9 mouse cellular contexts compared by ENCODE assay signal in genomic region chr13:112116101-112116726, GRCm38 (mm10).
A peak's percentile ranks its signal among the peaks of the same experiment; 100 is the strongest.
DNase-seq lines count a peak whose midpoint lies in the region; ATAC-seq lines count a peak whose summit lies in the region.
"Had no signal": no experiment of that assay in that cellular context is flagged by ENCODE, and none has a peak within 500 bp of the region (broad histone marks: within the 10 kb centered on the region; RNA-seq: fewer than 3 reads in every experiment).

No protein-coding gene starts in this region.

- H3K36me3 ChIP-seq in hindbrain, embryonic 16.5 days (ENCODE audit: control insufficient read depth, insufficient read depth, low read length): no peaks in the 10 kb centered on the region
- no peaks in the 10 kb centered on the region for H3K36me3 ChIP-seq in hindbrain, embryonic 11.5 days (ENCODE audit: control insufficient read depth, insufficient read depth, low read length)
- H3K36me3 ChIP-seq in limb, embryonic 12.5 days: no peaks in the 10 kb centered on the region
- H3K36me3 ChIP-seq: embryonic facial prominence, embryonic 12.5 days had no signal

- H3K4me2 ChIP-seq in hindbrain, embryonic 16.5 days (ENCODE audit: low read length): no peak overlapping the region
- no peak overlapping the region for H3K4me2 ChIP-seq in hindbrain, embryonic 11.5 days (replicated peaks; ENCODE audit: low read depth, low read length)
- no peak overlapping the region for H3K4me2 ChIP-seq in limb, embryonic 12.5 days
- H3K4me2 ChIP-seq: embryonic facial prominence, embryonic 12.5 days had no signal

- H3K9me3 ChIP-seq in hindbrain, embryonic 16.5 days (ENCODE audit: control insufficient read depth, low read length): no peaks in the 10 kb centered on the region
- no peaks in the 10 kb centered on the region for H3K9me3 ChIP-seq in hindbrain, embryonic 11.5 days (ENCODE audit: control insufficient read depth, low read length)
- no peaks in the 10 kb centered on the region for H3K9me3 ChIP-seq in limb, embryonic 12.5 days
- H3K9me3 ChIP-seq: embryonic facial prominence, embryonic 12.5 days had no signal

- ATAC-seq in hindbrain, embryonic 16.5 days: peak; percentile 53
- no peak for ATAC-seq in hindbrain, embryonic 11.5 days (ENCODE audit: low FRiP score)
- no peak for ATAC-seq in limb, embryonic 12.5 days (ENCODE audit: insufficient number of reproducible peaks, insufficient read depth, low FRiP score, low TSS enrichment, low read depth)

- H3K4me3 ChIP-seq in hindbrain, embryonic 16.5 days (ENCODE audit: low read length): no peak overlapping the region
- H3K4me3 ChIP-seq in hindbrain, embryonic 11.5 days (ENCODE audit: low read depth, low read length): no peak overlapping the region
- H3K4me3 ChIP-seq in limb, embryonic 12.5 days (replicated peaks): no peak overlapping the region
- H3K4me3 ChIP-seq: embryonic facial prominence, embryonic 12.5 days had no signal

- WGBS in hindbrain, embryonic 16.5 days: 56% methylated on average over 9 of the region's 9 CpGs
- WGBS in hindbrain, embryonic 11.5 days: 83% methylated on average over 9 of the region's 9 CpGs
- WGBS in limb, embryonic 12.5 days: 61% methylated on average over 9 of the region's 9 CpGs

- no peaks in the 10 kb centered on the region for H3K27me3 ChIP-seq in hindbrain, embryonic 16.5 days (replicated peaks; ENCODE audit: control insufficient read depth, insufficient read depth, low read length)
- no peaks in the 10 kb centered on the region for H3K27me3 ChIP-seq in hindbrain, embryonic 11.5 days (ENCODE audit: control insufficient read depth, insufficient read depth, low read length)
- H3K27me3 ChIP-seq in limb, embryonic 12.5 days: no peaks in the 10 kb centered on the region
- H3K27me3 ChIP-seq: embryonic facial prominence, embryonic 12.5 days had no signal

- peaks cover 7% of the 10 kb centered on the region; the same call in 1 of the 2 replicates for H3K4me1 ChIP-seq in hindbrain, embryonic 16.5 days (ENCODE audit: control insufficient read depth, insufficient read depth, low read depth, low read length)
- H3K4me1 ChIP-seq in hindbrain, embryonic 11.5 days (replicated peaks; ENCODE audit: control insufficient read depth, insufficient read depth, low read length): no peaks in the 10 kb centered on the region
- H3K4me1 ChIP-seq in limb, embryonic 12.5 days (replicated peaks): peaks cover 31% of the 10 kb centered on the region

- no peak overlapping the region for H3K27ac ChIP-seq in hindbrain, embryonic 16.5 days (ENCODE audit: low read depth, low read length)
- H3K27ac ChIP-seq in hindbrain, embryonic 11.5 days (ENCODE audit: low read depth, low read length): no peak overlapping the region
- H3K27ac ChIP-seq in limb, embryonic 12.5 days: 0 out of 2 replicates have a peak overlapping the region, but pooled peaks have one; percentile 45
- H3K27ac ChIP-seq: embryonic facial prominence, embryonic 12.5 days had no signal

- no peak for DNase-seq in hindbrain, embryonic 11.5 days (ENCODE audit: low spot score)
- peak; percentile 16 for DNase-seq in R1 (ENCODE audit: low read depth, low spot score)
- DNase-seq in brain, adult 2 months (ENCODE audit: low read depth, low spot score): peak; percentile 39
- no peak for DNase-seq in layer of hippocampus, adult 9-10 months (ENCODE audit: low spot score)
- DNase-seq in thymus, postnatal 14 days: no peak
- DNase-seq: right cerebral cortex, postnatal 14 days had no signal

- no peak overlapping the region for H3K9ac ChIP-seq in hindbrain, embryonic 16.5 days (ENCODE audit: low read depth, low read length)
- no peak overlapping the region for H3K9ac ChIP-seq in hindbrain, embryonic 11.5 days (ENCODE audit: low read depth, low read length)
- H3K9ac ChIP-seq in limb, embryonic 12.5 days (replicated peaks): no peak overlapping the region
- H3K9ac ChIP-seq: embryonic facial prominence, embryonic 12.5 days had no signal

Comparison
In these comparisons a context has a peak if more than half of its experiments do, and no peak if none do; other contexts are left out.
1. DNase-seq: peak in R1 (single experiment) and brain, adult 2 months (single experiment); none in hindbrain, embryonic 11.5 days (single experiment), layer of hippocampus, adult 9-10 months (single experiment) and thymus, postnatal 14 days (single experiment).